Mouse (Mus musculus) testis, adult 2 months (tissue): ENCODE data around the gene AC161166.1.

Experiments used
- CTCF ChIP-seq: fragments of 200-500 bp; IDR thresholded peaks from 2 replicates; pipeline ENCODE4 v1.5.1; 2012; ENCODE audit warnings: low read depth, mild to moderate bottlenecking, inconsistent platforms, low read length, moderate library complexity; ENCODE audit not compliant: control insufficient read depth, insufficient read depth, insufficient replicate concordance
- POLR2A ChIP-seq: fragments of 200-500 bp; IDR thresholded peaks from 2 replicates; pipeline ENCODE4 v1.6.1; 2012; ENCODE audit warnings: low read depth, mild to moderate bottlenecking, inconsistent platforms, low read length, moderate library complexity; ENCODE audit not compliant: control insufficient read depth

DNA sequence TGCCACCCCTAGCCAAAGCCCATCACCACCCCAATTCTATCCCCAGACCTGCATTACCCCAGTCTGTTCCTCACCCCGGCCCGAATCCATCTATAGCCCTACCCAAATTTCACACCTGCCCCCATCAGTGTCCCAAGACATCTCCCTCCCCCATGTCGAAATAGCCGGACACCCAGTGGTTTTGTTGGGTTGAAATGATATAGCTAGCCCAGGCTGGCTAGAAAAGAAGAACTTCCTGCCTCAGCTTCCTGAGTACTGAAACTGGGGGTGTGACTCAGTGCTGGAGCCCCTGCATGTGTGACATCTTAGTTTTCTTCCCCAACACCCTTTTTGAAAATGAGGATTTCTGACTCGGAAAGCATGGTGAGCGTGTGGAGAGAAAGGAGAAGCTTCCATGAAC lies 45.4 kb downstream of the AC161166.1 start:
- TF ChIP-seq CTCF (no peak), POLR2A (no peak)
